Mouse (Mus musculus) monocyte, adult 5-6 weeks (primary cell): ENCODE results near the gene Sin3a. TPM values are rescaled to one million over a fixed set of nuclear protein-coding genes. Genes with fewer than 3 reads are reported as not detected.

Source experiments
- ATAC-seq: fragments of 153-309, 156-312 bp; replicated peaks from 2 replicates; pipeline ENCODE4 v1.8.0; 2017; ENCODE audit warnings: mild to moderate bottlenecking; ENCODE audit not compliant: low TSS enrichment, insufficient number of reproducible peaks, severe bottlenecking, poor library complexity, low FRiP score
- total RNA-seq: library from RNA; stranded (forward); fragments of 200-1000, 200-491, 200-594 nt; gene quantifications from 3 replicates; pipeline ENCODE4 v1.2.3, GENCODE M21; 2017

Sin3a gene
- total RNA-seq, 1 experiment from 2014 or later = 50.1 TPM

- ATAC-seq = peak; percentile 94
Measured at GRCm38 (mm10) chr9:57130577-57131433, 59.0 kb downstream of the Sin3a start, which contains the start of gene Man2c1. TSS of gene Man2c1 (plus strand) at chr9:57130690.

- no peak for ATAC-seq
Measured at GRCm38 (mm10) chr9:57137246-57137645, 65.4 kb downstream of the Sin3a start.

- ATAC-seq = no peak
Measured at GRCm38 (mm10) chr9:57137777-57138176, 65.9 kb downstream of the Sin3a start.

- ATAC-seq = no peak
Measured at GRCm38 (mm10) chr9:57138507-57138906, 66.7 kb downstream of the Sin3a start.

- ATAC-seq = no peak
Measured at GRCm38 (mm10) chr9:57139110-57139509, 67.3 kb downstream of the Sin3a start.

GRCm38 (mm10) chr9:57139571-57139970 lies 67.7 kb downstream of the Sin3a start:
- no peak for ATAC-seq

- no peak for ATAC-seq
Measured at GRCm38 (mm10) chr9:57141417-57142353, 69.8 kb downstream of the Sin3a start.

- no peak for ATAC-seq
Measured at GRCm38 (mm10) chr9:57143212-57143611, 71.4 kb downstream of the Sin3a start.

- no peak for ATAC-seq
Measured at GRCm38 (mm10) chr9:57144830-57145229, 73.0 kb downstream of the Sin3a start.

- ATAC-seq = no peak
Measured at GRCm38 (mm10) chr9:57146451-57147066, 74.7 kb downstream of the Sin3a start.

- no peak for ATAC-seq
Measured at GRCm38 (mm10) chr9:57147205-57148143, 75.6 kb downstream of the Sin3a start.

- ATAC-seq = peak; percentile 86
Measured at GRCm38 (mm10) chr9:57148144-57148878, 76.5 kb downstream of the Sin3a start, which contains the start of gene Neil1. TSS of gene Neil1 (minus strand) at chr9:57148305.

GRCm38 (mm10) chr9:57149021-57149420 lies 77.2 kb downstream of the Sin3a start:
- no peak for ATAC-seq

- ATAC-seq = no peak
Measured at GRCm38 (mm10) chr9:57150192-57150591, 78.4 kb downstream of the Sin3a start.

- ATAC-seq = no peak
Measured at GRCm38 (mm10) chr9:57152331-57152730, 80.5 kb downstream of the Sin3a start.

- ATAC-seq = no peak
Measured at GRCm38 (mm10) chr9:57156383-57156782, 84.5 kb downstream of the Sin3a start.

- ATAC-seq = 0 out of 2 replicates have a peak, but pooled peaks have one; percentile 14
Measured at GRCm38 (mm10) chr9:57156823-57157222, 85.0 kb downstream of the Sin3a start.
